Mouse (Mus musculus) gastrocnemius, adult 18-20 months (tissue): ENCODE results near the gene Ccdc88c. TPM values are rescaled to one million over a fixed set of nuclear protein-coding genes. Genes with fewer than 3 reads are reported as not detected.

Experiments
- DNase-seq: peaks from one replicate; pipeline ENCODE4 v3.0.0; 2021; ENCODE audit warnings: low spot score
- total RNA-seq, 2 experiments: library from RNA; stranded (reverse); gene quantifications; 2 replicates each; pipeline ENCODE4 v1.2.3; 2021

The Ccdc88c gene
- total RNA-seq, 2 experiments from 2014 or later: 30.1 to 34.5 TPM

DNA sequence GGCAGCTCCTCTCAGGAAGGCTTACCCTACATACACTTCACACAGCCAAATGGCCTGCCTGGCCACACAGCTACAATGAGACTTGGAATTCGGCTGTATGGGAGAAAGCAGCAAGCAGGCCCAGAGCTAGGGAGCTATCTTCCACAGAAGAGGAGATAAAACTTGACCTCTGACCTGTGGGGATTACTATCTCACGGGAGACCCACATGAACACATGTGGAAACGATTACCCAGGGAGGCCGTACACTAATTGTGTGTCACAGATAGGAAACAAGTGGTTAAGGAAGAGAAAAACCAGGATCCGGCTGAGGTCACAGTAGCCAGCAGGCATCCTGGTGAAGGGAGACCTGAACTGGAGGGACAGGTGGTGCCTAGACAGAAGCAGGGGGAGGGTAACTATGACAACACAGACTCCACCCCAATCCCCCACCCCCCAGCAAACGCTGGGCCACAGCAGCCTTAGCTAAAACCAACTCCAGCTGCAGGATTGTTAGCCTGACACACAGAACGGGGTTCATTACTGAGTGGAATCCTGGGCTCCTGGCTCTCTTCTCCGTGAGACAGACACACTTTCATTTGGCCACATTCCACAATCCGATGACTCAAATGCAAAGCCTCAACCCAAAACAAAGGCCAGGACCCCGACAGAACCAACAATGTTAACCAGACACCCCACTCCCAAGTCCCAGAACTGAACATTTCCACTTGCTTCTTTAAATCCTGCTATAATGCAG, 30.9 kb downstream of the Ccdc88c start:
- DNase-seq: no peak

DNA sequence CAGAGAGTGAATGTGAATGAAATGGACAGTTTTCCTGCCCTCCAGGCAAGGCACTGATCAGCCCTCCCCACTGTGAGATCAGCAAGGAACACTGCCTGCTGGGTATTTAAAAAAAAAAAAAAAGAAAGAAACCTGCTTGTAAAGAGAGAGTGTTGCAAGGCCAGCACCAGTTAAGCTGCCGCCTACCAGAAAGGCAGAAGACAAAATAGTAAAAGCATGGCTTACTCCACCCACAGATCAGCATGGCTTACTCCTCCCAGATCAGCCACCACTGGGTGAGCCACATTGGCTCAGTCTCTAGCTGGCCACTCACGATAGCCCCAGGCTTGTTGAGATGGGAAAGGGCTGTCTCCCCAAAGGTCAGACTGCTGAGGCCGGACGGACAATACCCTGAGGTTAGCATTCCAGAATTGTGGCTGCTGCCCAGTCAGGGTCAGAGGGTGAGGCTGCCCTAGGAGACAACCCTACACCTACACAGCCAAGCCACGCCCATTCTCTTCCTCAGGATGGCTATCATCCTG, 32.4 kb downstream of the Ccdc88c start:
- no peak for DNase-seq

DNA sequence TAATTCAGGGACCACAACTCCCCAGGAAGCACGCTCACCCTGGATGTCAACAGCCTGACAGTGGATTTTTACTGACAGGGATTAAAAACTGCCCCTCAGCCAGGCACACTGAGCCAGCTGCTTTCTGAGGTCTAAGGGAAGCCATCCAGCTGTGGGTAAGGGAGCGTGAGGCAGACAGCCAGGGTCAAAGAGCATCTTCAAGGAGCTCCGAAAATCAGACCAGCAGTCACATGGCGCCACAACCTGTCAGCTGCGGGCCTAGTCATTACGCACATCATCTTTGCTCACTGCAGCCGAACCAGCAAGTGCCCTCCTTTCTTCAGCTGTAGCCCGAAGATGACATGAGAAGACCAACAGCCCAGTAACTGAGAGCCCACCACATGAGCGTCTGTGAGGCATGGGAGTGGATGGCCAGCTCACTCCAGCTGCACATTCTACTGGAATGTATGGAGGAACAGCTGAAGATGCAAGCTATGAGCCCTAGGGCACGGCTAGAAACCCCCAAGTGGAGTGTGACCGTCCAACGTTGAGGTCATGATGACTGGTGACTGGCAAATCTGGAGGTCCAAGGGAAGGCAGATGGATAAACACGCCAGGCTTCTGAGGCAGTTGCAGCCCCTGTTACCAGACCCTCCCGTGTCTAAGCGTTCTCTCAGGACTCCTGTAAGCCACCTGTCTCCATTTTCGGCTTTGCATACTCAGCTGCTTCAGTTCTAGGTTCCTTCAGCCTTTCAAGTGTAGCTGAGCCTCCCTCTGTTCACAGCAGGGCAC, 33.1 kb downstream of the Ccdc88c start:
- no peak for DNase-seq

DNA sequence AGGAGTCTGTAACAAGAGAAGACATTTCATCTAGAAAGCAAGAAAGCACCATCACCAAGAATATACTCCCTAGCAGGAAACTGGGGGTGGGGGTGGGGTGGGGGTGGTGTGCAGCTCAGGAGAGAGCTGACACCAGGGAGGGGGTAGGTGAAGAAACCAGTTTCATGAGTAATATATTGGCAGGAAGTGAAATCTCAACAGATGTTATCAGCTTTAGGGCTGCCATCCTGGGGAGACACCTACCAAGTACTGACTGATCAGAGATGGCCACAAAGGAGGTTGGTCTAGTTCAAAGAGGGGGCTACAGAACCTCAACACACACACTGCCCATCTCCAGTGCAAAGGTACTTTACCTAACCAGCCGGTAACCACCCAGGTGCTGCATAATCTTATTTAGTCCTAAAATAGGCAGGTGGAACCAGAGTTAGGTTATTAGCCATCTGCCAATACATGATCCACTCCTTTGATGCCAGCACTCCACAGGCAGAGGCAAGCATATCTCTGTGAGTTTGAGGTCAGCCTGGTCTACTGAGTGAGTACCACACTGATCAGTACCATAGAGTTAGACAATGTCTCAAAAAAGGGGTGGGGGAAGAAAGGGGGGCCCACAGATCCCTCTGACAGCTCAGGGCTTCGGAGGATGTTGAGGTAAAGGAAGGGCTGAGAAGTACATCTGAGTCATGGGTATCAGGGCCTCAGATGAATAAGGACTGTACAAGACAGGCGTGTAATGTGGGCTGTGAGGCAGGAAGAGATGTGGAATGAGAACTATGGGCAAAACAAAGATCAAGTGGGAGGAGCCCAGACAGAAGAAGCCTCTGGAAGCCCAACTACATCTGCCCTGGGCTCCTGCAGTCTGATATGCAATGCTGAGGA, 34.5 kb downstream of the Ccdc88c start:
- DNase-seq: no peak

DNA sequence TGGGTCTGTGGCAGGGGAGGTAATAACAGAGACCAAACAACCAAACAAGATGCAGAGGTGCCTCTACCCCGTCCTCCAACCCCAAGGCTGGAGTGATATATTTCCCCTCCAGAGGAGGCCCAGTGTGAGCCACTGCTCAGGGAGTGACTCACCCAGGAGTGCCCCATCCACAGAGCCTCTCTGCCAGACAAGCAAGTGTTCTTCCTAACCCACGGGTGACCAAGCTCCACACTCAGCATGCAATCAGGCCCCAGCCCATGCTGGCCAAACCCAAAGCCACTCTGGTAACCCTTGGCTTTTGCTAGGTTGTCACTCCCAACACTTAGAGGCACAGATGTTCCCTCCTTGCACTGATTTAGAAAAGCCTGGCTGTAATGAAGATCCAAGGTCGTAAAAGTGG, 35.7 kb downstream of the Ccdc88c start:
- DNase-seq: no peak

DNA sequence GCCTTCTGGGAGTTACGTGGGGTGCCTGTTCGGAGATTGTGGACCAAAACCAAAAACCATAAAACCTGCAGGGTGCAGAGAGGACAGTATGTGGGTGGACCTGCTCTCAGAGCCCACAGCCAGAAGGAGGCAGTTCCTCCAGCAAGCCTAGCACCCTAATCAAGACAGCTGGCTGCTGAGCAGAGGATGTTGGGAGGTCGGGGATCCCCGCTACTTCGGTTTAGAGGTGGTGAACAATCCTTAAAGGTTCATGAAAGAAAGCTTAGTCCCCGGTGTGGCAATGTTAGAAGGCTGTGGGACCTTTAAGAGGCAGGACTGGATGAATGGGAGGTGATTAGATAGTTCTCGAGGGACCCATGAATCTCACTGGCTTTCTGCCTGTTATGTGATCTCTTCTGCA, 36.4 kb downstream of the Ccdc88c start:
- DNase-seq: no peak

DNA sequence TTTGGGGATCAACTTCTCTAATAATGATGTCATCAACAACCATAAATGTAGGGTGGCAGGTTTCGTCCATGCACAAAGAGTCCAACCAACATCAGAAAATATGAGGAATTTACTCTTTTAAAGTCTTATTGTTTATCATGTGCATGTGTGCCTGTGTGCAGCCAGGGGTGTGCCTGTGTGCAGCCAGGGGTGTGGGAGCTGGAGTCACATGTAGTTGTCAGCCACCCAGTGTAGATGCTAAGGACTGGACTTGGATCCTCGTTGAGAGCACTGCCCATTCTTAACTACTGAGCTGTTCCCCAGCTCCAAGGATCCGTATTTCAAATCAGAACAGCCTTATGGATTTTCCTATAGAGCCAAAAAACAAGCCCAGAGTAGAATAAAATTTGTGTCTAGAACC, 37.7 kb downstream of the Ccdc88c start:
- DNase-seq: no peak

DNA sequence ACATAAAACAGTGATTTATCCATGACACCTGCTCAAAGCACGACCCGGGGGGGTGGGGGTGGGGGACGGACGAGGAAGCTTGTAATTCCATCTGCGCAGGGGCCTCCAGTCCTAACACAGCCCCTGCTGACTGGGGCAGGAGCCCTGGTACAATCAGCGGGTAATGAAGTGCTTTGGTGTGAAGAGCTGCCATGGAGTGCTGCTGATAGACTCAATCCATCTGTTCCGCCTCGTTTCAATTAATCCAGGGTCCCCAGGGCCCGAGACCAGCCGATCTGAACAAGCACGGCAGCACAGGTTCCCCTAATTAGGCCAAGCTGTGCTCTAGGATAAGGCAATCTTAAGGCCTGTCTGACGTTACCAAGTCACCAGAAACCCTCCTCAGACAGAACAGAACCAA, 38.6 kb downstream of the Ccdc88c start:
- no peak for DNase-seq

DNA sequence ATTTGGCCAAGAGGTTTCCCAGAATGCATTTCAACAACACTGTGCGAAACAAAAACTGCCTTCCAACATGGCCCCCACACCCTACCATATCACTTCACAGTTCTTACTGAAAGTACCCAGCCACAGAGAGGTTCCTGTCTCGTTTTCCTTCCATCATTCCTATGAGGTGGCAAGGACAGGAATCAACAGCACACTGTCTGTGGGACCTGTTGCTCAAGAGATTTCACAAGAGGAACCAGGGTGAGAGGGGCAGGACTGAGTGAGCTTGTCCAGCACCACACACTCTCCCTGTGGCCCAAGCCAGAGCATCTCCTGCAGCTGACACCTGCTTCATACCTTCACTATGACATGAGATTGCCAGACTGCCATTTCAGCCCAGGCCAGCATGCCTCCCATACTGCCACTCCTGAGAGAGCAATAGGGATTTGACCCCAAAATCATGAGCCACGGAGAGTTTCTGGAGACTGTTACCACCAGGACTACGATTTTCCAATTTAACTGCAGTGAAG, 39.0 kb downstream of the Ccdc88c start:
- DNase-seq: no peak

DNA sequence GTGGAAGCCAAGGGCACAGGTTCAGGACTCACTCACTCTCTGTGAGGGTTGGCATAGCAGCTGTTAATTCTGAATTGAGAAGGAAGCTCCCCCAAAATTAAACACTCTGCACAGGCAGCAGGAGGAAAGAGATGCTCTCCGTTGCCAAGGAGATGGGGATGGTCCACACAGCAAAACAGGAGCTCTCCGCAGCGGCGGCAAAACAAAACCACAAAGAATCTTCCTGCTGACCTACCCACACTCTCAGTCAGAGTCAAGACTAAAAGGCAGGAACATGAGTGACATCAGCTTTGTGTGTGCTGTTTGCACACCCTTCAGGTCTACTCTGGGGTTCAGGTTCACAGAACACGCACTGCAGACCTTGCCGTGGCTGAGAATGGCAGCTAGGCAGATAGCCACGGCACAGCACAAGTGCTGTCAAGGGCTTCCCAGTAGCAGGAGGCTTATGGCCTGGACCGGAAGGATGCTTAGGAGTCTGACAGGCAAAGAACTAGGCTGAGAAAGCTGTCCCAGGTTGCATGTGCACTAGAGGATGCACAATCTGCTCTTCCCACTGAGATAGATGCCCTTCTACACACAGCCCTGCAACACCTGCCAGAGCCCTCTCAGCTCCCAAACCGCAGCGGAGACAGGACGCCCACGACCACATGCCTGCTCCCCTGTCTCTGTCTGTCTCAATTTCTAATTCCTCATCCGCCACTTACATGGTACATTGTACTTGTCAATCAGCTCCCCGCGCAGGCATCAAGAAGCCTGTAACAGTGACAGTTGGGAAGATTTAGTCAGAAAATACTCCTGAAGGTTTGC, 40.3 kb downstream of the Ccdc88c start:
- no peak for DNase-seq

DNA sequence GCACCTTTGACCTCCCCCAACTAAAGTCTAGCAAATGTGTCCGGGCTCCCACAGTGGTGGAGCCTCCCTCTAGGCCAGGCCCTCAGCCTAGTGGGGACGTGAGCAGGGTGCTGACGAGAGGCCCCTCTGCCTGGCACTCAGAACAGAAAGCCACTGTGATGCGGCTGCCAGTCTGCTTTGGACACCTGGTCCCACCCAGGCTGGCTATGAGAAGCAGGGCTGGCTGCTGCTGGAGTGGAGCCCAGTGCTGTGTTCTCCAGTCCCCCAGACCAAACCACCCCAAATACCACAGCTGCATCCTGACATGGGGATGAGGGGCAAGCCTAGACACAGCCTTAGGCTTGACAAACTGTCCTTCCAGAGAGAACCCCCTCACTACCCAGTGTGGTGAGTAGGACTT, 42.4 kb downstream of the Ccdc88c start:
- DNase-seq: no peak

DNA sequence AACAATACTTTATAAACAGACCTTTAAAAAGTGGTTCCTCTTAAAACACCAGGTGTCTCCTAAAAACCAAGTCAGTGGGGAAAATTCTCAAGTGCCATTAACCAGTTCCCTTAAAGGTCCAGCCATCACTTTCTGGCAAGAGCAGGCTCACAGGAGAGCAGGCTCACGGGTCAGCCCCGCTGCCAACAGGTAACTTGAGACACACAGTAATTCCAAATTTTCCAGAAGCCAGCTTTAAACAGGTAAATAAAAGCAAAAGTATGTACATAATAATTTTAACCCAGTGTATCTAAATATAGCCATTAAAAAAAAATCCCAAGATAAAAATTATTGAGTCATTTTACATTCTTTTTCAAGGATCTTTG, 43.1 kb downstream of the Ccdc88c start:
- DNase-seq: no peak

DNA sequence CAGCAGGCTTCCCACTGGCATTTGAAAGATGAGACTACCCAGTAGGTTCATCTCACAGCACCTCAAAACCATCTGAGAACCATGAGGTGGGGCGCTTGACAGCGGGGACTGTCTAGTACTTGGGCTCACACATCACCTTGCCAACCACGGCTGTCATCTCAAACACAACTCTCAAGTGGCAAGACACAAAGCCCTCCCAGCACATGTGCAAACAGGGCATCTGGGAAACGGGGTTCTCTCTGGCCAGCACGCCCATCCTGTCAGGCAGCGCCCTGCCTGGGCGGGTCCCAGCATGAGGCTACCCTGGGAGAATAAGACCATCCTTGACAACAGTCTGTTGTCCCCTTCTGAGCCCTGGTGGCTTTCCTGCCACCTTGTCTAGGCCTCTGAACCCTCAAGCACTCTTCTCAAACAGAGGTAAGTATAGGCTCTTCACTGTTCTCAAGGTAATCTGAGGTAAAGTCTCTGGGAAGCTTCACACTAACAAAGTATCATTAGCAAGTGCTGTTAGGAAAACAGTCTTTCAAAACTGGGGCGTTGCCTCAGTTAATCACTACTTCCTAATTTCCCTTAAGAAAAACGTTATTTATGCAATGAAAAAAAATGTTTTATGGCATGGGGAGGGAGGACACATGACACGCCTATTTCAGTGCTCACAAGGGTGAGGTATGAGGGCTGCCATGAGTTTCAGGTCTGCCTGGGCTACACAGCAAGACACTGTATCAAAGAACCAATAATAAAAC, 43.6 kb downstream of the Ccdc88c start:
- DNase-seq: no peak

DNA sequence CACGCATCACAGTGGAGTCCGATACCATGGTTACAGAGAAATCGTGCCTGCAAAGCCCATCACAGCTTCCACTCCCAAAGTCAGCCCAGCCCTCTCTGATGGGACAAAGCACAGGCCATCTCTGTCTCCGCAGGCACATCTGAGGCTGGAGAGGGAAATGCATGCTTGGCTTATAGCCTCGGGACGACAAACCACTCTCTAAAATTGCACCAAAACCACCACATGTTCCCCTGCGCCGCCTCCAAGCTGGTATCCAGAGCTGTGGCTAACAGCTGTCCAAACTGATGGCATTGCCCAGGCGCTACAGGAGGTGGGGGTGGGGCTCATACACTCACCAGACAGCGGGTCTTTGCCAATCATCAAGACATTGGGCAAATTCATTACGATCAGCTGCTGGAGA, 45.3 kb downstream of the Ccdc88c start:
- DNase-seq: no peak

DNA sequence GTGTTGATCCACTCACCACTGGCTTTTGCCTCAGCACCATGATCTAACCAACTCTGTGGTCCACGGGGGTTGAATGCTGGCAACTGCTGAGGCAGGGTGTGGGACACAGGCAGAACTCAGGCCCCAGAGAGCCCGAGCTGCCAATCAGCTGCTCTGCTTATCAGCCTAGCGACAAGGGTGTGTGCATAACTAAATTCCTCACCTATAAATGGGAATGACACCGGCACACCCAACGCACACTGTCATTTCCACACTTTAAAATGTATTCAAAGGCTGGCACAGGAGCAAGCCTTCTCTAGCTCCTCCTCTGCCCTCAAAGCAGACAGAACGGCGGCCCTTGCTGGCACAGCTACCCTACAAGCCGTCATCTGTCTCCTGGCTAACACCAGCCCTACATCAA, 46.6 kb downstream of the Ccdc88c start:
- no peak for DNase-seq

DNA sequence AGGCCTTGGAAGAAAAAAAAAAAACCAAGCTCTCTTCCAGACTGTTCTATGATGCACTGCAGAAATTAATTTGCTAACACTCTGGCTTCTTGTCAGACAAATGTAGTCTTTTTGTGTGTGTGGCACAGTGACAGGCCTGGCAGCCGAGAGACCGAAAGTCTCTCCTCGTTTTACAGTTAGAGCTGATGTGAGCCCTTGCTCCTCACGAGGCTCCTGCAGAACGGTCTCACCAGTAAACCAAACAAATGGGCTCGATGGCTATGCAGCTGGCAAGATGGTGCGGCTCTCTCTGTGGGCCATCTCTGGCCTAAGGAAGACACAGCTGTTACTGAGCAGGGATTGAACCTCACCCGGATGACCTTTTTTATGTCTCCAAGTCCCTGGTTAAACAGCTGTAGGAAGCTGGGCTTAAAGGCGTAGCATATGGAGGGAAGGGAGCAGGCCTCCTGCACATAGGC, 48.3 kb downstream of the Ccdc88c start:
- DNase-seq: no peak

DNA sequence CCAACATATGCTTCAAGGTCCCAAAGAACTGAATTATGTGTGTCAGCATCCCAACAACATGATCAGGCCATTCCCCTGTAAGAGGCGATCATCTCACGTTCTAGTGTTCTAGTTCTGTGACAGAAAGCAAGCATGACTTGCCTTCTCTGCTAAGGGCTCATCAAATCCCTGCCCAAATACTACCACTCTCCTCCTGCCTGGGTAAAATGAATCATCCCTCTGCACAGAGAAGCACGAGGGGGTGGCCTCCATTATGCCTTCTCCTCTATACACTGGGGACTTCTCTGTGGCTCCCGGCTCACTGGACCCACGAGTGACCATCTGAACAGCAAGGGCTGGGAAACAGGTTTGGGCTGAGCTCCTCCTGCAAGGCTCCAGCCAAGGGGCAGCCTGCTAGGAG, 49.2 kb downstream of the Ccdc88c start:
- DNase-seq: no peak

DNA sequence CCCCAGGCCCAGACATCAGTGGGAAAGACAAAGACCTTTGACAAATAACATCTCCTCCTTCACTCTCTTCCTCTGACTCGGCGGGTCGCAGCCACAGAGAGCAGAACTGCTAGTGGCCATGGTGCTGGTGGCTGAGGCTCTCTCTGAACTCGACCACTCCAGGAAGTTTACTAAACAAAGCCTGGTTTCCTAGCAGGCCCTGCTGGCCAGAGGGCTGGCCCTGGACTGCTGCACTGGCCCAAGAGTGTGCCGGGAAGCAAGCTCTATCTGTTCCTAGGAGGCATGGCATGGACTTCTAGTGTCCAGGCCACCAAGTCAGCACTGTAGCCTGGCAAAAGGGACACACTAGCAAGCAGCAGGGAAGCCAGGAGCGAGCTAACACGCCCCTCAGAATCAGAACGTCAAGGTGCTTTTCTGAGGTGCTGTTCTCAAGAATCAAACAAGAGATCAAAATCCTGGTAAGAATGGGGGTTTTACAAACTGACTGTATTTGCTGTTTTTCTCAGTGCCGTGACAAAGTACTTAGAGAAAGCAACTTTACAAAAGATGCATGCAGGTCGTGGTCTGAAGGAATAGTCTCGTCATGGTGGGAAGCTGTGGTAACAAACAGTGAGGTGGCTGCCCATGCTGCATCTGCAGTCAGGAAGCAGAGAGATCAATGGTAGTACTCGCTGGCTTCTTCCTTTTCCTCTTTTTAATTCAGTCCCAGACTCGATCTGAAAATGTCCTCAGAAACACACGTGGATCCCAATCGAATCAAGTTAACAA, 50.7 kb downstream of the Ccdc88c start:
- DNase-seq: no peak

DNA sequence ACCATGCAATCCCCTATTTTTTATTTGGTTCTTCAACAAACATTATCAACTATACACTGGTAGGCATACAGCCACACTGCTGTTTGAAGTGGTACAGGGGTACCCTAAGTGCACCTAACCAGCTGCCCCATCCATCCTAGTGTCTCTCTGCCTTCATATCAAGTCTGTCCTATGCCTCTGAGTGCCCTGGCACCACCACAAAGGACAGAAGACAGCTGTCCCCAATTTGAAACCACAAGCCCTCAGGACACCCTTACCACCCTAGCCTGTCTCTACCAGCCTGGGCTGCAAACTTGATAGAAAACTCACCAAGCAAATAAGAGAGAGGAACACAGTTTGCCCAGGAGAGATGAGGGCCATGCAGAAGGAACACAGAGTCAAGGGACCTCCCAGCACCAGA, 51.3 kb downstream of the Ccdc88c start:
- no peak for DNase-seq
